Mouse (Mus musculus) ES-E14 (cell line): ENCODE results near the gene Gpr182. TPM values are rescaled to one million over a fixed set of nuclear protein-coding genes. Genes with fewer than 3 reads are reported as not detected.

Experiments used
- DNase-seq: peaks from one replicate; pipeline ENCODE4 v3.0.0-alpha.2; 2013; ENCODE audit warnings: low read depth, low spot score
- H3K27ac ChIP-seq: 2 replicates; pipeline ENCODE4 v1.5.1; 2012; ENCODE audit warnings: low read depth, mild to moderate bottlenecking, low read length, moderate library complexity, mixed read lengths; ENCODE audit not compliant: poor library complexity, insufficient read depth, severe bottlenecking
- H3K36me3 ChIP-seq: 2 replicates; pipeline ENCODE4 v1.6.1; 2012; ENCODE audit warnings: mild to moderate bottlenecking, low read length, moderate library complexity, mixed read lengths; ENCODE audit not compliant: control insufficient read depth, poor library complexity, insufficient read depth, severe bottlenecking
- H3K4me1 ChIP-seq, 2 experiments: fragments of 150-350 bp in 1 of 2; sonication (generic) in 1 of 2; 2 replicates each; pipeline ENCODE4 v1.6.1; 2012; ENCODE audit warnings: low read length in 2 of 2, mild to moderate bottlenecking in 1 of 2, mixed read lengths in 1 of 2; ENCODE audit not compliant: control insufficient read depth in 2 of 2, insufficient read depth in 2 of 2, poor library complexity in 1 of 2
- H3K4me3 ChIP-seq, 2 experiments: fragments of 150-350 bp in 1 of 2; sonication (generic) in 1 of 2; 2 replicates each; pipeline ENCODE4 v1.5.1; 2012; ENCODE audit warnings: low read length in 2 of 2, low read depth in 1 of 2, mild to moderate bottlenecking in 1 of 2, mixed read lengths in 1 of 2; ENCODE audit not compliant: insufficient read depth in 1 of 2, poor library complexity in 1 of 2, severe bottlenecking in 1 of 2
- H3K9ac ChIP-seq: 2 replicates; pipeline ENCODE4 v1.6.1; 2012; ENCODE audit warnings: low read depth, mild to moderate bottlenecking, low read length, mixed read lengths; ENCODE audit not compliant: poor library complexity, insufficient read depth, severe bottlenecking
- H3K9me3 ChIP-seq: fragments of 150-350 bp; sonication (generic); 2 replicates; pipeline ENCODE4 v1.6.1; 2012; ENCODE audit warnings: low read depth, mild to moderate bottlenecking, low read length; ENCODE audit not compliant: control insufficient read depth, insufficient read depth
- CHD2 ChIP-seq: IDR thresholded peaks from 2 replicates; pipeline ENCODE4 v1.6.1; 2014; ENCODE audit warnings: mild to moderate bottlenecking, low read depth, low read length, inconsistent platforms
- HCFC1 ChIP-seq: IDR thresholded peaks from 2 replicates; pipeline ENCODE4 v1.6.1; 2012; ENCODE audit warnings: low read length, inconsistent platforms, borderline replicate concordance; ENCODE audit not compliant: insufficient read depth
- MAFK ChIP-seq: IDR thresholded peaks from 2 replicates; pipeline ENCODE4 v1.6.1; 2014; ENCODE audit warnings: mild to moderate bottlenecking, low read depth, low read length, inconsistent platforms; ENCODE audit not compliant: insufficient read depth
- ZC3H11A ChIP-seq: IDR thresholded peaks from 2 replicates; pipeline ENCODE4 v1.6.1; 2012; ENCODE audit warnings: low read depth, mild to moderate bottlenecking, inconsistent platforms, low read length, borderline replicate concordance
- ZNF384 ChIP-seq: IDR thresholded peaks from 2 replicates; pipeline ENCODE4 v1.6.1; 2012; ENCODE audit warnings: low read depth, low read length, inconsistent platforms
- in situ Hi-C, 2 experiments: fragments of 600-800 bp; cut with MboI; formaldehyde crosslinking; loops; one replicate each; pipeline ENCODE4 v1.15.1; 2025; ENCODE audit warnings: low sequenced_read_pairs in 2 of 2, inconsistent platforms in 1 of 2; ENCODE audit not compliant: unreplicated experiment in 2 of 2
- total RNA-seq: library from RNA; depleted of rRNA; stranded (reverse); fragments of 300-350 nt; gene quantifications from 2 replicates; pipeline ENCODE4 v1.2.3, GENCODE M21; 2012

The Gpr182 gene
- total RNA-seq, 1 experiment = 0.49 TPM

DNA sequence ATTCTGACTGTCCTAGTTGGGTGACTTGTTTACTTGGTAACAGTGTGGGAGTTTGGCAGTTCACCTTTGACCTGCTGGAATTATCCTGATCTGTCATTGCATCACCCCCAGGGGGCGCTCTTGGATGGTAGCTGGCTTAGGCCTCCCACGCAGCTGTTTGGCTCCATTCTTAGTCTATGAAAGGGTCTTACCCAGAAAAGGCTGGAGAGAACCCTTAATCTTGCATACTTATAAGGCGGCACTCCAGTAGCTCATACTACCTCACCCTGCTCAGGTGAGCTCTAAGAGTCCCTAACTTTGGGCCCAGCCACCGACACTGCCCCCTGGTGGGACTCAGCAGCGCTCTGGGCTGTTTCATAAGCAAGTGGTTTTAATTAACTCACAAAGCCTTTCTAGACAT is 6.9 kb downstream of the Gpr182 start:
- no peaks in the 10 kb centered on the region for H3K9me3 ChIP-seq
- peaks cover 31% of the 10 kb centered on the region for H3K36me3 ChIP-seq
- TF ChIP-seq HCFC1 (no peak), CHD2 (no peak), ZNF384 (no peak), MAFK (no peak), ZC3H11A (no peak)
- no peak overlapping the region for H3K9ac ChIP-seq
- H3K27ac ChIP-seq = no peak overlapping the region
- peak; percentile 59 for DNase-seq
- in situ Hi-C loops = loop anchor here in 1 of 2 experiments (5.0 to 10.0 kb wide), 2 partner anchors 200 to 263 kb away; partner anchors contain the start of gene Hsd17b6
- no peak overlapping the region for H3K4me3 ChIP-seq
- H3K4me1 ChIP-seq = peaks cover 4 to 27% of the 10 kb centered on the region in 2 experiments

DNA sequence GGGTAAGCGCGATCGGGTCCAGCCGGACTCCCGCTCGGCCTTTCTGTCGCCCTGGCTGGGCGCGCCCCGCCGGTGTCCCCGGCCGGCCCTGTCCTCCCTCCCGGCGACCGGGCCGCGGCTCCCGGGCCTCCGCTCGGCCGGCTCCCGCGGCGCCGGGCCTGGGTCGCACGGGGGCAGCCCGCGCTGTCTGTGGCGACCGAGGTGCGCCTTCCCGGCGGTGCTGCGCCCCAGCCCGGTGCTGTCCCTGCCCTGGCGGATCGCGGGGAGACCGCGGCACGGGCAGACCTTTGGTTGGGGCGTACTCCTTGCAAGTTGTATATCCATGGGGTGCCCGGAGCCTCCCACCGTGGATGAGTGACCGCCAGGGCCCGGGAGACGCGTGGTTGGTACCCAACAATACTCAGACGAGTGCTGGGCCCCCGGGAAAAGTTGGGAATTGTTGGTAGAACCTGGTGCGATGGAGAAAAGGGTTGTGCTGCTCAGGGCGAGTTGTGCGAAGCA is 11.8 kb downstream of the Gpr182 start:
- Histone ChIP-seq H3K27ac (no peak overlapping the region), H3K4me3 (peak overlapping the region; percentile 93 to 94), H3K4me1 (peaks cover 0 to 10% of the 10 kb centered on the region in 2 experiments; a peak in 3 of 4 replicates), H3K9ac (peak overlapping the region; percentile 86), H3K36me3 (peaks cover 28% of the 10 kb centered on the region), H3K9me3 (no peaks in the 10 kb centered on the region)
- TF ChIP-seq ZNF384 (no peak), HCFC1 (no peak), CHD2 (no peak), MAFK (no peak), ZC3H11A (no peak)
- in situ Hi-C loops = loop anchor here in 1 of 2 experiments (5.0 to 10.0 kb wide), 2 partner anchors 205 to 268 kb away; partner anchors contain the start of gene Hsd17b6
- no peak for DNase-seq

DNA sequence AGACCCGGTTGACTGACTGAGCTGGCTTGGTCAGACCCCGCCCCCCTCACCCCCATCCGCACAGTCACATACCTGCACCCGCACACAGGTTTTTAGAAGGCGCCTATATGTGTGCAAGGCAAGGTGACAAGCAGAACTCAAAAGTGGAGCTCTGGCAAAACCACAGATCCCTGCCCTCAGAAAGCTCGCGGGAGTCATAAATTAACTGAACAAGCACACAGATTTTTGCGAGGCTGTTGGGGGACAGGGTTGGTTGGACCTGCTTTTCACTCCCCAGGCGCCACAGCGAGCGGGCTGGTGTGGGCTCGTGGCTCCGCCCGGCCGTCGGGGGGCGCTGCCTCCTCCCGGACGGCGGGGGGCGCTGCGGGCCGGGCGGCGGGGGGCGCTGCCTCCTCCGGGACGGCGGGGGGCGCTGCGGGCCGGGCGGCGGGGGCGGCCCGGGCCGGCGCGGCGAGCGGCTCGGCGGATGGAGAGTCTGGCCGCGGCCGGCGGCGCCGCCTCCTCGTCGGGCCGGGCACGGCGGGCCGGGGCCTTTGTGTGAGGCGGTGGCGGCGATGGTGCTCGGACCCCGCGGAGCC is 12.4 kb downstream of the Gpr182 start, which contains the start of gene Zbtb39:
Gene Zbtb39, plus strand, starts transcription at position 456 of the 578 bp plus-strand sequence.
- TF ChIP-seq HCFC1 (no peak), MAFK (no peak), CHD2 (no peak)
- DNase-seq = peak; percentile 54
- Histone ChIP-seq H3K36me3 (peaks cover 24% of the 10 kb centered on the region), H3K4me3 (peak within 1 kb of the TSS; percentile 93 to 94), H3K9ac (peak within 1 kb of the TSS; percentile 86), H3K4me1 (peaks cover 0 to 7% of the 10 kb centered on the region in 2 experiments; a peak in 2 of 4 replicates), H3K9me3 (no peaks in the 10 kb centered on the region), H3K27ac (no peak within 1 kb of the TSS)
- in situ Hi-C loops = no loop called here

DNA sequence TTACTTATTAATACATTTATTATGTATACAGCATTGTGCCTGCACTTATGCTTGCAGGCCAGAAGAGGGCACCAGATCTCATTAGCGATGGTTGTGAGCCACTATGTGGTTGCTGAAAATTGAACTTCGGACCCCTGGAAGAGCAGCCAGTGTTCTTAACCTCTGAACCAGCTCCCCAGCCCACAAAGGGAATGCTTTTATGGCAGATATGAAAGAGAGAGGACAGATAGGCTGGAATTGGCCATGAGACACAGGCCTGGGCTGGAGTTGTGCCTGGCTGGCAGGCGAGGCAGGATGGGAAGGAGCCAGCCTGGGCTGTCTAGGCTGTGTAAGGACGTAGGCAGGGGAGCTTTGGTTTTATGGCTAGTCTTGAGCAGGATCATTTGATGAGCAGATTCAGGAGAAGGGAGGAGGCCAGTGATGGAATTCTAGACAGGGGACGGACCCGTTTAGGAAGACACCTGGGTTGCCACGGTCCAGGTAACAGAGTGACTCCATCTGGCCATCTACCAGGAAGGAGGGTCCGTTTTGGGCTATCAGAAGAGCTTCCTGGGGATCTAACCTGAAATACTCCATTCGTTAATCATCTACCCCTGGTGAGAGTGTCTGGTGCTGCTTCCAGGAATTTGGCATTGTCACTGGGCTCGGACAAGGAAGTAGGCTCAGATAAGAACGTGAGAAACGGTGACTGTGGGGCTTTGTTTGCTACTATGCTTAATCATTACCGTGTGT is 13.2 kb downstream of the Gpr182 start:
- no peak for DNase-seq
- Histone ChIP-seq H3K36me3 (peaks cover 16% of the 10 kb centered on the region), H3K9ac (no peak overlapping the region), H3K9me3 (no peaks in the 10 kb centered on the region), H3K27ac (no peak overlapping the region), H3K4me3 (peak overlapping the region in 1 of 2 experiments; percentile 71; a peak in 1 of 4 replicates), H3K4me1 (peaks cover 2 to 13% of the 10 kb centered on the region in 2 experiments; a peak in 2 of 4 replicates)
- in situ Hi-C loops = no loop called here
- TF ChIP-seq ZNF384 (no peak), ZC3H11A (peak; percentile 59; the same call in 1 of the 2 replicates)
